Mouse (Mus musculus) kidney, adult 2 months (tissue): ENCODE results near the gene Sptssb.

Source experiments
- CTCF ChIP-seq: fragments of 200-500 bp; conservative IDR thresholded peaks from 2 replicates; pipeline ENCODE4 v1.5.1; 2011; ENCODE audit warnings: low read depth, mild to moderate bottlenecking, control low read depth, low read length, moderate library complexity, mixed read lengths; ENCODE audit not compliant: insufficient read depth, insufficient read length
- POLR2A ChIP-seq: fragments of 200-500 bp; IDR thresholded peaks from one replicate; pipeline ENCODE4 v1.6.1; 2011; ENCODE audit warnings: low read depth, low read length, control low read depth

DNA sequence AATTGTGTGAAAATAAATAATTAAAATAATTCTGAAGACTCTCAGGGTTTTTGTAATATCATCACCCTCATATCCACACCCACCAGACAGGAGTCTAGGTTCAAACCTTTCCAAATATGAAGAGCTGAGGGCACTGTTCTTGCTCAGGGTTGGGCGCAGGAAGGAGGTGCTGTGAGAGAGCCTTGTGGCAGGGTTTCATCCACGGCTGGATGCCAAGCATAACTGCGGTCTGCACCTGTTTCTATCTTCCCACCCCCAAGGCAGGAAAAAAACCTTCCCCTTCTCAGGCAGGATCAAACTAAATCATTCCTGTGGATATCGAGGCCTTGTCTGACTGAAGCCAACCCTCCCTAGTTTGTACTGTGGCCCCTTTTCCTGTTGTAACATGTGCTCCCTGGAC is 62.2 kb downstream of the Sptssb start:
- TF ChIP-seq CTCF (no peak), POLR2A (no peak)
